Mouse (Mus musculus): ENCODE data around the gene Palm2. TPM values are rescaled to one million over a fixed set of nuclear protein-coding genes. Genes with fewer than 3 reads are reported as not detected.

Palm2 gene
- polyA plus RNA-seq, 1 experiment from 2014 or later = 2.5 TPM

DNA sequence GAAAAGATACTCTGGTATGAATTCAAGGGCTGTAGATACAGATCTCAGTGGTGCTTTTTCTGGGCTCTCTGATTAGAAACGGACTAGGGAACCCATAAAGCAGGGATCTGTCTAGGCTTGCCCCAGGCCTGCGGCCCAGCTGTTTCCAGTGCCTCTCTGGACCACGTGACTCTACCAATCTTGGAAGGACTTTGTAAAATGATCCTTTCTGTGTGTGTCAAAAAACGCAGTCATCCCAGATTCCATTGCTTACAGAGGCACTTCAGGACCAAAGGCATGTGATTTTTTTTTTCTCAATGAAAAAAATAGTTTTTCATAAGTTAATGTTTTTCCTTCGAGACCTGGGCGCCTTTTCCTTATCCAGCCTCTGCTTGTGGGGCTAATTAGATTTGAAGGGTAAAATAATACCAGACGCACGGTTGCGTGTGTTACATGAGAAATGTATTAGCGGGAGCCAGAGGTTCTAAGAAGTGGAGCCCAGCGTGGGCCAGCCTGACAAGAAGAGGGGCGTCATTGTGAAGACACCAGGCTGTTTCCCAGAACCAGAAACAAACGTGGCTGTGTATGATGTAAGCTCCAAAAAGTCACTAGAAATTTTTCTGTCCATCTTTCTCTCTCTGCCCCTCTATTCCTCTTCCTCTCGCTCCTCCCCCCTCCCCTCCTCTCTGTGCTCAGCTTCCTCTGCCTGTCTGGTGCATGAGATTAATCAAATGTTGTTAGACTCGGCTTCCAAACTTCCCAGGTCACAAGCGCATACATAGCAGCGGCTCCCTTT is 177.4 kb downstream of the Palm2 start:
- ATAC-seq (ENCODE audit: low FRiP score) = no peak
- H3K4me3 ChIP-seq (ENCODE audit: low read depth, low read length) = no peak overlapping the region
- H3K27ac ChIP-seq (ENCODE audit: low read depth, low read length) = no peak overlapping the region; the same call in 1 of the 2 replicates
- H3K27me3 ChIP-seq (ENCODE audit: control insufficient read depth, insufficient read depth, low read length) = no peaks in the 10 kb centered on the region
- H3K4me1 ChIP-seq (ENCODE audit: control insufficient read depth, insufficient read depth, low read length) = peaks cover 3% of the 10 kb centered on the region; the same call in 1 of the 2 replicates
- WGBS = 58% methylated on average over 17 of the region's 17 CpGs
- DNase-seq (ENCODE audit: low spot score, missing footprints) = no peak
- H3K9ac ChIP-seq (ENCODE audit: low read length) = no peak overlapping the region
- no peaks in the 10 kb centered on the region for H3K9me3 ChIP-seq (ENCODE audit: control insufficient read depth, low read length)
- no peak overlapping the region for H3K4me2 ChIP-seq
- H3K36me3 ChIP-seq (ENCODE audit: control insufficient read depth, insufficient read depth, low read length) = no peaks in the 10 kb centered on the region

DNA sequence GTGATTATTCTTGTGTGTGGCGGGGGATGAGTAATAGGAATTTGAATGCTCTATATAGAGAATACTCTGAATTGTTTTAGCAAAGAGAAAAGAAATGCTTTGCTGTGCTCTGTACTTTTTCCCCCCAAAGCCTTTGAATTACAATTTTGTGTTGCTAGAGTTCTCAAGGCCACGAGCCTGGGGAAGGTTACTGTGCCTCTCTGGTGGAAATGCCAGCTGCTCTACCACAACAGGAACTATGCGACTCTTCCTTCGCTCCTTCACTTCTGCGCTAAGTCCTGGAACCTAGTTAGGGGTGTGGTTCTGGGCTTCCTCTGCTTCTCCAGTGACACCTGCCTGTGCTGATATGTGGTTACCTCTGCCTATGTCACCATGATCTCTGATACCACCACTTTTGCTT is 178.7 kb downstream of the Palm2 start:
- no peak for DNase-seq (ENCODE audit: low spot score, missing footprints)
- no peak overlapping the region for H3K9ac ChIP-seq (ENCODE audit: low read length)
- no peaks in the 10 kb centered on the region for H3K36me3 ChIP-seq (ENCODE audit: control insufficient read depth, insufficient read depth, low read length)
- peaks cover 3% of the 10 kb centered on the region; the same call in 1 of the 2 replicates for H3K4me1 ChIP-seq (ENCODE audit: control insufficient read depth, insufficient read depth, low read length)
- no peak overlapping the region for H3K4me3 ChIP-seq (ENCODE audit: low read depth, low read length)
- no peaks in the 10 kb centered on the region for H3K9me3 ChIP-seq (ENCODE audit: control insufficient read depth, low read length)
- ATAC-seq (ENCODE audit: low FRiP score) = no peak
- H3K27me3 ChIP-seq (ENCODE audit: control insufficient read depth, insufficient read depth, low read length) = no peaks in the 10 kb centered on the region
- H3K27ac ChIP-seq (ENCODE audit: low read depth, low read length) = no peak overlapping the region
- H3K4me2 ChIP-seq = no peak overlapping the region
- 93% methylated on average over 5 of the region's 5 CpGs for WGBS

DNA sequence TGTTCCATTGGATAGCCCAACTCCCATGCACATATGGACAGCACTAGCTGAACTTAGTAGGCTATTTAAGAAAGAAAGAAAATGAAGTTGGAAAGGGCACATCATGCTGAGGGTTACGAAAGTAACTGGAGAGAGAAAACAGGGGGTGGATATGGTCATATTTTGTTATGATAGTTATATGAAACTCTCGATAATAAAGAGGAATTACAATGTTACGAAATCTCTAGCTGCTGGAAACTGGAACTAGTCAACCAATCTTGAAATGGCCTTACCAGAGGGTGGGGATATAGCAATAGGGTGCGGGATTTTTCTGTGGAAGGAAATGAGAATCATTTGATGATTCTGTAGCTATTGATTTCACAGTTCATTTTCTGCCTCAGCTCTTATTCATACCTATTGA is 180.6 kb downstream of the Palm2 start:
- Histone ChIP-seq H3K4me3 (ENCODE audit: low read depth, low read length) (no peak overlapping the region), H3K9me3 (ENCODE audit: control insufficient read depth, low read length) (no peaks in the 10 kb centered on the region), H3K27ac (ENCODE audit: low read depth, low read length) (no peak overlapping the region), H3K4me2 (no peak overlapping the region), H3K9ac (ENCODE audit: low read length) (no peak overlapping the region), H3K27me3 (ENCODE audit: control insufficient read depth, insufficient read depth, low read length) (no peaks in the 10 kb centered on the region), H3K36me3 (ENCODE audit: control insufficient read depth, insufficient read depth, low read length) (no peaks in the 10 kb centered on the region), H3K4me1 (ENCODE audit: control insufficient read depth, insufficient read depth, low read length) (peaks cover 3% of the 10 kb centered on the region; the same call in 1 of the 2 replicates)
- ATAC-seq (ENCODE audit: low FRiP score) (no peak), DNase-seq (ENCODE audit: low spot score, missing footprints) (no peak)
- 88% methylated on average over 4 of the region's 4 CpGs for WGBS

DNA sequence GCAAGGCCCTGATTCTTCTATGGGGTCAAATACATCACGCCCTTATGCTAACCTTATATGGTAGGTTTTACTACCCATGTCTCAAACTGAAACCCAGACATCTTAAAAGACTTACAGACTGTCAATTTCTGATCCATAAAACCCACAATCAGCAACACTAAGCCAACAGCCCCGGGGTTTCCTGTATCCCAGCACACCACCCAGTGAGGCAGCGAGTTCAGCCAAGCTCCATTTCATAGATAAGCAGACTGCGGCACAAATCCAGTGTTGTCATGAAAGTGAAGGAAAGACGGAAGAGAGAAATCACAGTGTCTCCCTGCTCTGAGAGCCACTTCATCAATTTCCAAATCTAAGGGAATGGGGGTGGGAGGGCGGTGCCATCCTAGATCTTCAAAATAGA is 184.7 kb downstream of the Palm2 start:
- no peak for ATAC-seq (ENCODE audit: low FRiP score)
- WGBS = 94% methylated on average over 6 of the region's 6 CpGs

DNA sequence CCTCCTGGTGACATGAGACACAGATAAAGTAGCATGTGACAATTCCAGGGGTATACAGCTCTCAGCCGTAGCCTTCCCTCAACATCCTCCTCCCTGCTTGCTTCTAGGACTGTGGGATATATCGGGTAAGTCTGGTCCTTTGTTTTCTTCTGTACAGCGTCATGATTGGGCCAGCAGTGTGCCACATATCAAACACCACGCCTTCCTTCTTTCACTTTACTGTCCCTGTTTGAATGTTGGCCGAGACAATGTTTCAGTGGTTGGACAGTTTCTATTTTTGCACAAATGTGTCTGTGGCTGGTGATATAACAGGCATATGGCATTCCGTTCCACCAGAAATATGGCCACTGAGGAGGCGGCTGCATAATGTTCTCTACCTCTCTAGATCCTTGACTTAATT is 188.8 kb downstream of the Palm2 start:
- no peaks in the 10 kb centered on the region for H3K36me3 ChIP-seq (ENCODE audit: control insufficient read depth, insufficient read depth, low read length)
- H3K4me2 ChIP-seq = no peak overlapping the region
- H3K27me3 ChIP-seq (ENCODE audit: control insufficient read depth, insufficient read depth, low read length) = no peaks in the 10 kb centered on the region
- DNase-seq (ENCODE audit: low spot score, missing footprints) (no peak), ATAC-seq (ENCODE audit: low FRiP score) (no peak)
- no peaks in the 10 kb centered on the region for H3K9me3 ChIP-seq (ENCODE audit: control insufficient read depth, low read length)
- H3K4me3 ChIP-seq (ENCODE audit: low read depth, low read length) = no peak overlapping the region
- H3K9ac ChIP-seq (ENCODE audit: low read length) = no peak overlapping the region
- WGBS = 90% methylated on average over 7 of the region's 7 CpGs
- no peak overlapping the region for H3K27ac ChIP-seq (ENCODE audit: low read depth, low read length)
- no peaks in the 10 kb centered on the region for H3K4me1 ChIP-seq (ENCODE audit: control insufficient read depth, insufficient read depth, low read length)

More for the DNA sequence above, 184.7 kb downstream of the Palm2 start:
- H3K4me3 ChIP-seq (ENCODE audit: low read depth, low read length) = no peak overlapping the region
- no peak overlapping the region for H3K27ac ChIP-seq (ENCODE audit: low read depth, low read length)
- H3K27me3 ChIP-seq (ENCODE audit: control insufficient read depth, insufficient read depth, low read length) = no peaks in the 10 kb centered on the region
- DNase-seq (ENCODE audit: low spot score, missing footprints) = no peak
- no peak overlapping the region for H3K9ac ChIP-seq (ENCODE audit: low read length)
- no peaks in the 10 kb centered on the region for H3K4me1 ChIP-seq (ENCODE audit: control insufficient read depth, insufficient read depth, low read length)
- no peak overlapping the region for H3K4me2 ChIP-seq
- no peaks in the 10 kb centered on the region for H3K36me3 ChIP-seq (ENCODE audit: control insufficient read depth, insufficient read depth, low read length)
- H3K9me3 ChIP-seq (ENCODE audit: control insufficient read depth, low read length) = no peaks in the 10 kb centered on the region

DNA sequence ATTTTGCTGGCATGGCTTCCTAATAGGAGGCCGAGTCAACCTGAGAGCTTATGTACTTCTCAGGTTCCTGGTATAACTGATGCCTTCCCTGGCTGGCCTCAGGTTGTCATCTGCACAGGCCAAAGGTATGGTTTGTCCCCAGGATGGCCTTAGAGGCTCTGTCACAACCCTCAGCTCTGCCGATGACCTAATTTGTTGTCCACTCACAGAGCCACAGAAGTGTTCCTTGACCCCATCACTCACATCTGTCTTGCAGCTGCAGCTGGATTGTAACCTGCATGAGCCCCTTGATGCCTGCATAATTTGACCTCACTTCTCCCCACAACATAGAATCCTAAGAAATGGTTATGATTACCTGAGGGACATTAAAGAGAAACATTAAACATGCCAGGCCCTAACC is 190.8 kb downstream of the Palm2 start:
- no peak for ATAC-seq (ENCODE audit: low FRiP score)
- WGBS = 94% methylated on average over 2 of the region's 2 CpGs
- DNase-seq (ENCODE audit: low spot score, missing footprints) = no peak
- H3K4me3 ChIP-seq (ENCODE audit: low read depth, low read length) = no peak overlapping the region
- no peak overlapping the region for H3K4me2 ChIP-seq
- no peaks in the 10 kb centered on the region for H3K36me3 ChIP-seq (ENCODE audit: control insufficient read depth, insufficient read depth, low read length)
- H3K9ac ChIP-seq (ENCODE audit: low read length) = no peak overlapping the region
- H3K9me3 ChIP-seq (ENCODE audit: control insufficient read depth, low read length) = no peaks in the 10 kb centered on the region
- no peaks in the 10 kb centered on the region for H3K4me1 ChIP-seq (ENCODE audit: control insufficient read depth, insufficient read depth, low read length)
- H3K27ac ChIP-seq (ENCODE audit: low read depth, low read length) = no peak overlapping the region
- H3K27me3 ChIP-seq (ENCODE audit: control insufficient read depth, insufficient read depth, low read length) = no peaks in the 10 kb centered on the region

DNA sequence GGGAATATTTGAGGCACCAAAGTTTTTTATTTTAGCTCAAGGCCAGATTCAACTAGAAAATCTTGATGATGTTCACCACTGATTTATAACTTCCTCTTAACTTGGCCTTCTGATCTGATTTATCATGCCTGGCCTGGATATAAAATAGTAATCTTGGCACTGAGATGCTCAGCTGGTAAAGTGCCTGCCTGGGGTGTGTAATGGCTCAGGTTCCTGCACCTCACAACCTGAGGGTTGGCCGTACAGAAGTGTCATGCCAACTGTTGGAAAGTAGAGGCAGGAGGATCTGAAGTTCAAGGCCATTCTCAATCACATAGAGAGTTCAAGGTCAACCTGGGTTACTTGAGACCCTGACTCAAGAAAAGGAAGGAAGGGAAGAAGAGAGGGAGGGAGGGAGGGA is 191.3 kb downstream of the Palm2 start:
- Histone ChIP-seq H3K9ac (ENCODE audit: low read length) (no peak overlapping the region), H3K27ac (ENCODE audit: low read depth, low read length) (no peak overlapping the region), H3K9me3 (ENCODE audit: control insufficient read depth, low read length) (no peaks in the 10 kb centered on the region), H3K4me1 (ENCODE audit: control insufficient read depth, insufficient read depth, low read length) (no peaks in the 10 kb centered on the region), H3K36me3 (ENCODE audit: control insufficient read depth, insufficient read depth, low read length) (no peaks in the 10 kb centered on the region), H3K27me3 (ENCODE audit: control insufficient read depth, insufficient read depth, low read length) (no peaks in the 10 kb centered on the region), H3K4me2 (no peak overlapping the region), H3K4me3 (ENCODE audit: low read depth, low read length) (no peak overlapping the region)
- WGBS = 100% methylated on average over 1 of the region's 1 CpGs
- ATAC-seq (ENCODE audit: low FRiP score) (no peak), DNase-seq (ENCODE audit: low spot score, missing footprints) (peak; percentile 65)

DNA sequence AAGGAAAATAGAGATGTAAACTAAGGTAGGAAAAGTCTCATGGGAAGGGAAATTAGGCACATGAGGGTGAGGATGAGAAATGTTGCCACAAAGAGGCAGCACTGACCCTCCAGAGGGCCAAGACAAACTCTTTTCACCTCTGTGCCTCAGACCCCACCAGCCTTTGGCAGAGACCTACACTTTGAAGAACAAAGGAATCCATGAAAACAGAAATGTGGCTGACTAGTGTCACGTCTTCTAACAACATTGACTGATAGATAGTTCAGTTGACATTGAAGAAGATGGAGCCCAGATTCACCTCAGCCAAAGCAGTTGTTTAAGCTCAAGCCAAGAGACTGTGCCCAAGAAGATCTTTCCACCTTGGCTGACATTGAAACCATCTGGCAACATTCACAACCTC is 191.7 kb downstream of the Palm2 start:
- no peaks in the 10 kb centered on the region for H3K36me3 ChIP-seq (ENCODE audit: control insufficient read depth, insufficient read depth, low read length)
- H3K27ac ChIP-seq (ENCODE audit: low read depth, low read length) = no peak overlapping the region
- H3K9ac ChIP-seq (ENCODE audit: low read length) = no peak overlapping the region
- H3K4me1 ChIP-seq (ENCODE audit: control insufficient read depth, insufficient read depth, low read length) = no peaks in the 10 kb centered on the region
- DNase-seq (ENCODE audit: low spot score, missing footprints) (peak; percentile 69), ATAC-seq (ENCODE audit: low FRiP score) (no peak)
- no peaks in the 10 kb centered on the region for H3K27me3 ChIP-seq (ENCODE audit: control insufficient read depth, insufficient read depth, low read length)
- 80% methylated on average over 1 of the region's 1 CpGs for WGBS
- no peak overlapping the region for H3K4me2 ChIP-seq
- no peaks in the 10 kb centered on the region for H3K9me3 ChIP-seq (ENCODE audit: control insufficient read depth, low read length)
- no peak overlapping the region for H3K4me3 ChIP-seq (ENCODE audit: low read depth, low read length)

DNA sequence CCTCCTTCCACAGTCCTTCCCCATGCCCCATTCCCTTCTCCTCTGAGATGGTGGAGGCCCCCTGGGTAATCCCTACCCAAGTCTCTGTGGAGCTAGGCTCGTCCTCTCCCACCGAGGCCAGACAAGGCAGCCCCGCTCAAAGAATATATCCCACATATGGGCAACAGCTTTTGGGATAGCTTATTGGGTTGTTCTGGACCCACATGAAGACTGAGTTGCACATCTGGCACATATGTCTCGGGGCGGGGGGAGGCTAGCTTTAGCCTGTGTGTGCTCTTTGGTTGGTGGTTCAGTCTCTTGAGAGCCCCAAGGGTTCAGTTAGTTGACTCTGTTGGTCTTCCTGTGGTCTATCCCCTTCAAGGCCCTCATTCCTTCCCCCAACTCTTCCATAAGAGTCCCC is 192.9 kb downstream of the Palm2 start:
- DNase-seq (ENCODE audit: low spot score, missing footprints) = peak; percentile 82
- WGBS = 88% methylated on average over 5 of the region's 5 CpGs
- H3K4me3 ChIP-seq (ENCODE audit: low read depth, low read length) = no peak overlapping the region
- no peaks in the 10 kb centered on the region for H3K27me3 ChIP-seq (ENCODE audit: control insufficient read depth, insufficient read depth, low read length)
- H3K9ac ChIP-seq (ENCODE audit: low read length) = no peak overlapping the region
- H3K4me1 ChIP-seq (ENCODE audit: control insufficient read depth, insufficient read depth, low read length) = no peaks in the 10 kb centered on the region
- H3K9me3 ChIP-seq (ENCODE audit: control insufficient read depth, low read length) = no peaks in the 10 kb centered on the region
- ATAC-seq (ENCODE audit: low FRiP score) = no peak
- no peak overlapping the region for H3K4me2 ChIP-seq
- H3K36me3 ChIP-seq (ENCODE audit: control insufficient read depth, insufficient read depth, low read length) = no peaks in the 10 kb centered on the region
- no peak overlapping the region for H3K27ac ChIP-seq (ENCODE audit: low read depth, low read length)

Data from midbrain, embryonic 11.5 days (tissue).